Mouse (Mus musculus): ENCODE measurements around the gene Slc6a13. TPM values are rescaled to one million over a fixed set of nuclear protein-coding genes. Genes with fewer than 3 reads are reported as not detected.

Slc6a13 gene
- polyA plus RNA-seq, 1 experiment from 2014 or later = 20.3 TPM

- WGBS = 11% methylated on average over 17 of the region's 17 CpGs
- Histone ChIP-seq H3K4me2 (ENCODE audit: low read length) (peak overlapping the region; percentile 57), H3K27me3 (replicated peaks; ENCODE audit: control insufficient read depth, insufficient read depth, low read length) (0 out of 2 replicates have a peak, but pooled peaks cover 3% of the 10 kb centered on the region), H3K9me3 (replicated peaks; ENCODE audit: control insufficient read depth, low read length) (no peaks in the 10 kb centered on the region), H3K4me1 (ENCODE audit: control insufficient read depth, insufficient read depth, low read length) (no peaks in the 10 kb centered on the region), H3K4me3 (ENCODE audit: low read depth, low read length) (peak overlapping the region; percentile 25), H3K27ac (ENCODE audit: low read depth, low read length) (no peak overlapping the region), H3K36me3 (ENCODE audit: control insufficient read depth, insufficient read depth, low read length) (no peaks in the 10 kb centered on the region), H3K9ac (ENCODE audit: low read length) (0 out of 2 replicates have a peak overlapping the region, but pooled peaks have one; percentile 0)
- peak; percentile 89 for ATAC-seq
- DNase-seq (ENCODE audit: low spot score) = peak; percentile 95
These were observed 27.8 kb upstream of the Slc6a13 start for GRCm38 (mm10) chr6:121272075-121272800.

- no peak overlapping the region for H3K27ac ChIP-seq (ENCODE audit: low read depth, low read length)
- WGBS = 83% methylated on average over 3 of the region's 3 CpGs
- H3K4me1 ChIP-seq (ENCODE audit: control insufficient read depth, insufficient read depth, low read length) = no peaks in the 10 kb centered on the region
- H3K9me3 ChIP-seq (replicated peaks; ENCODE audit: control insufficient read depth, low read length) = no peaks in the 10 kb centered on the region
- no peak for ATAC-seq
- H3K4me2 ChIP-seq (ENCODE audit: low read length) = no peak overlapping the region
- no peak overlapping the region for H3K4me3 ChIP-seq (ENCODE audit: low read depth, low read length)
- H3K36me3 ChIP-seq (ENCODE audit: control insufficient read depth, insufficient read depth, low read length) = no peaks in the 10 kb centered on the region
- 0 out of 2 replicates have a peak, but pooled peaks cover 3% of the 10 kb centered on the region for H3K27me3 ChIP-seq (replicated peaks; ENCODE audit: control insufficient read depth, insufficient read depth, low read length)
- peak; percentile 58 for DNase-seq (ENCODE audit: low spot score)
- no peak overlapping the region for H3K9ac ChIP-seq (ENCODE audit: low read length)
These were observed 25.7 kb upstream of the Slc6a13 start for GRCm38 (mm10) chr6:121274356-121274755.

- H3K9ac ChIP-seq (ENCODE audit: low read length) = no peak overlapping the region
- no peaks in the 10 kb centered on the region for H3K27me3 ChIP-seq (replicated peaks; ENCODE audit: control insufficient read depth, insufficient read depth, low read length)
- H3K27ac ChIP-seq (ENCODE audit: low read depth, low read length) = no peak overlapping the region
- WGBS = 93% methylated on average over 5 of the region's 5 CpGs
- H3K4me1 ChIP-seq (ENCODE audit: control insufficient read depth, insufficient read depth, low read length) = no peaks in the 10 kb centered on the region
- H3K36me3 ChIP-seq (ENCODE audit: control insufficient read depth, insufficient read depth, low read length) = no peaks in the 10 kb centered on the region
- DNase-seq (ENCODE audit: low spot score) (no peak), ATAC-seq (no peak)
- no peaks in the 10 kb centered on the region for H3K9me3 ChIP-seq (replicated peaks; ENCODE audit: control insufficient read depth, low read length)
- no peak overlapping the region for H3K4me2 ChIP-seq (ENCODE audit: low read length)
- H3K4me3 ChIP-seq (ENCODE audit: low read depth, low read length) = no peak overlapping the region
These were observed 15.9 kb upstream of the Slc6a13 start for GRCm38 (mm10) chr6:121284132-121284531.

- H3K4me3 ChIP-seq (ENCODE audit: low read depth, low read length) = no peak overlapping the region
- 55% methylated on average over 7 of the region's 7 CpGs for WGBS
- H3K4me2 ChIP-seq (ENCODE audit: low read length) = no peak overlapping the region
- no peaks in the 10 kb centered on the region for H3K9me3 ChIP-seq (replicated peaks; ENCODE audit: control insufficient read depth, low read length)
- H3K27ac ChIP-seq (ENCODE audit: low read depth, low read length) = no peak overlapping the region
- DNase-seq (ENCODE audit: low spot score) (no peak), ATAC-seq (no peak)
- H3K36me3 ChIP-seq (ENCODE audit: control insufficient read depth, insufficient read depth, low read length) = no peaks in the 10 kb centered on the region
- no peaks in the 10 kb centered on the region for H3K4me1 ChIP-seq (ENCODE audit: control insufficient read depth, insufficient read depth, low read length)
- H3K27me3 ChIP-seq (replicated peaks; ENCODE audit: control insufficient read depth, insufficient read depth, low read length) = no peaks in the 10 kb centered on the region
- H3K9ac ChIP-seq (ENCODE audit: low read length) = no peak overlapping the region
These were observed 710 bp upstream of the Slc6a13 start for GRCm38 (mm10) chr6:121299317-121299716.

DNA sequence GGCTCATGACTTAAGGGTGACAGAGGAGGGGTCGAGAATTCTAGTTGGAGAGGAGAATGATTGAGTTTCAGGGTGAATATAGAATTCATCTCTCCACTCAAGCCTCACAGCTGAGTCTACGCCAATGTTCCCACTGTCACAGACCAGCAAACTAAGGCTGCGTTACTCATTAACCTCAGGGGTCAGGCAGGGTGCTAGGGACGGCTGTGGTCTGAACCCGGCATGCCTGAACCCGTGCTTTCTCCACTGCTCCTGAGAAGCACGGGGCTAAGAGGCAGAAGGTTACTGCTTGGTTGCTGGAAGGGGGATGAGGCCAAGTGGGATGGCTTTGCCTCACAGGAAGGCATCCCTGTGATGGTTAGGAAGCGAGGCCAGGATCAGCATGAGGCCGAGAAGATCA is 477 bp downstream of the Slc6a13 start:
- Histone ChIP-seq H3K9me3 (replicated peaks; ENCODE audit: control insufficient read depth, low read length) (no peaks in the 10 kb centered on the region), H3K36me3 (ENCODE audit: control insufficient read depth, insufficient read depth, low read length) (no peaks in the 10 kb centered on the region), H3K9ac (ENCODE audit: low read length) (no peak overlapping the region), H3K27me3 (replicated peaks; ENCODE audit: control insufficient read depth, insufficient read depth, low read length) (no peaks in the 10 kb centered on the region), H3K4me2 (ENCODE audit: low read length) (no peak overlapping the region), H3K4me1 (ENCODE audit: control insufficient read depth, insufficient read depth, low read length) (no peaks in the 10 kb centered on the region), H3K4me3 (ENCODE audit: low read depth, low read length) (no peak overlapping the region), H3K27ac (ENCODE audit: low read depth, low read length) (no peak overlapping the region)
- DNase-seq (ENCODE audit: low spot score) = no peak
- 67% methylated on average over 9 of the region's 9 CpGs for WGBS
- no peak for ATAC-seq

- Histone ChIP-seq H3K4me3 (ENCODE audit: low read depth, low read length) (no peak overlapping the region), H3K27me3 (replicated peaks; ENCODE audit: control insufficient read depth, insufficient read depth, low read length) (no peaks in the 10 kb centered on the region), H3K36me3 (ENCODE audit: control insufficient read depth, insufficient read depth, low read length) (no peaks in the 10 kb centered on the region), H3K27ac (ENCODE audit: low read depth, low read length) (no peak overlapping the region), H3K4me1 (ENCODE audit: control insufficient read depth, insufficient read depth, low read length) (no peaks in the 10 kb centered on the region), H3K9me3 (replicated peaks; ENCODE audit: control insufficient read depth, low read length) (no peaks in the 10 kb centered on the region), H3K9ac (ENCODE audit: low read length) (no peak overlapping the region), H3K4me2 (ENCODE audit: low read length) (no peak overlapping the region)
- WGBS = 73% methylated on average over 10 of the region's 10 CpGs
- ATAC-seq = no peak
- no peak for DNase-seq (ENCODE audit: low spot score)
These were observed 3.6 kb downstream of the Slc6a13 start for GRCm38 (mm10) chr6:121303466-121304220.

DNA sequence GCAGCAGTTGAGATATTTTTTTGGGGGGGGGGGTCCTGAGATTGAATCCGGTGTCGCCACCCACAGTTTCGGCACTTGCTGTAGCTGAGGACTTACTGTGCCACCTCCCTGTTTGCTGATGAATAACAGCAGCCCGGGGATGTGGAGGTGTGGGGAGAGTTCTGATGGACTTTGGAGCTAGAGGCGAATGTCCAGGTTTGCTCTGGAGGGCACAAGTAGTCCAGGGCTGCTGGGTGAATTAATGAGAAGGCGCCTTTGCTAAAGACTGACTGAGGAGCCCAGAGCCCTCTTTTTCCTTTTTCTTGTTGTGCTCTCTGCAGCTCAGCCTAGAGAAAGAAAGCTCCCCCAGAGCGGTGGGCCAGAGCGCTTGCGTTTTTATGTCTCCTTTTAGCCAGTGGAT is 4.6 kb downstream of the Slc6a13 start:
- Histone ChIP-seq H3K9ac (ENCODE audit: low read length) (no peak overlapping the region), H3K4me3 (ENCODE audit: low read depth, low read length) (no peak overlapping the region), H3K27ac (ENCODE audit: low read depth, low read length) (no peak overlapping the region), H3K36me3 (ENCODE audit: control insufficient read depth, insufficient read depth, low read length) (no peaks in the 10 kb centered on the region), H3K9me3 (replicated peaks; ENCODE audit: control insufficient read depth, low read length) (no peaks in the 10 kb centered on the region), H3K4me2 (ENCODE audit: low read length) (no peak overlapping the region), H3K4me1 (ENCODE audit: control insufficient read depth, insufficient read depth, low read length) (no peaks in the 10 kb centered on the region), H3K27me3 (replicated peaks; ENCODE audit: control insufficient read depth, insufficient read depth, low read length) (no peaks in the 10 kb centered on the region)
- DNase-seq (ENCODE audit: low spot score) = no peak
- no peak for ATAC-seq
- WGBS = 82% methylated on average over 9 of the region's 9 CpGs

GRCm38 (mm10) chr6:121305571-121305970 is 5.5 kb downstream of the Slc6a13 start:
- Histone ChIP-seq H3K4me3 (ENCODE audit: low read depth, low read length) (no peak overlapping the region), H3K9ac (ENCODE audit: low read length) (no peak overlapping the region), H3K27me3 (replicated peaks; ENCODE audit: control insufficient read depth, insufficient read depth, low read length) (no peaks in the 10 kb centered on the region), H3K36me3 (ENCODE audit: control insufficient read depth, insufficient read depth, low read length) (no peaks in the 10 kb centered on the region), H3K9me3 (replicated peaks; ENCODE audit: control insufficient read depth, low read length) (no peaks in the 10 kb centered on the region), H3K4me1 (ENCODE audit: control insufficient read depth, insufficient read depth, low read length) (no peaks in the 10 kb centered on the region), H3K4me2 (ENCODE audit: low read length) (no peak overlapping the region), H3K27ac (ENCODE audit: low read depth, low read length) (no peak overlapping the region)
- WGBS = 90% methylated on average over 3 of the region's 3 CpGs
- no peak for ATAC-seq
- no peak for DNase-seq (ENCODE audit: low spot score)

- Histone ChIP-seq H3K9me3 (replicated peaks; ENCODE audit: control insufficient read depth, low read length) (no peaks in the 10 kb centered on the region), H3K9ac (ENCODE audit: low read length) (no peak overlapping the region), H3K27ac (ENCODE audit: low read depth, low read length) (no peak overlapping the region), H3K4me2 (ENCODE audit: low read length) (no peak overlapping the region), H3K36me3 (ENCODE audit: control insufficient read depth, insufficient read depth, low read length) (no peaks in the 10 kb centered on the region), H3K27me3 (replicated peaks; ENCODE audit: control insufficient read depth, insufficient read depth, low read length) (no peaks in the 10 kb centered on the region), H3K4me3 (ENCODE audit: low read depth, low read length) (no peak overlapping the region), H3K4me1 (ENCODE audit: control insufficient read depth, insufficient read depth, low read length) (no peaks in the 10 kb centered on the region)
- 90% methylated on average over 6 of the region's 6 CpGs for WGBS
- ATAC-seq (no peak), DNase-seq (ENCODE audit: low spot score) (no peak)
These were observed 11.0 kb downstream of the Slc6a13 start for GRCm38 (mm10) chr6:121310984-121311383.
